Mouse (Mus musculus): ENCODE data around the gene Slc5a11. TPM values are rescaled to one million over a fixed set of nuclear protein-coding genes. Genes with fewer than 3 reads are reported as not detected.

Gene Slc5a11
- polyA plus RNA-seq, 1 experiment, result 0.50 TPM

- TF ChIP-seq POLR2A (IDR thresholded peaks at IDR 0.05; ENCODE audit: extremely low read depth, insufficient read depth, low read length) (no peak), CTCF (IDR thresholded peaks at IDR 0.05; ENCODE audit: extremely low read depth, insufficient read depth, low read length) (no peak)
- Histone ChIP-seq H3K4me3 (ENCODE audit: insufficient read depth, low read length) (no peak overlapping the region), H3K27ac (ENCODE audit: insufficient read depth, low read length) (no peak overlapping the region), H3K4me1 (ENCODE audit: control insufficient read depth, insufficient read depth, low read length) (no peaks in the 10 kb centered on the region)
Measured at GRCm38 (mm10) chr7:123311836-123312235, 97.3 kb downstream of the Slc5a11 start.

GRCm38 (mm10) chr7:123312738-123313137 is 98.2 kb downstream of the Slc5a11 start:
- no peak overlapping the region for H3K4me3 ChIP-seq (ENCODE audit: insufficient read depth, low read length)
- no peaks in the 10 kb centered on the region for H3K4me1 ChIP-seq (ENCODE audit: control insufficient read depth, insufficient read depth, low read length)
- H3K27ac ChIP-seq (ENCODE audit: insufficient read depth, low read length), result no peak overlapping the region
- TF ChIP-seq CTCF (IDR thresholded peaks at IDR 0.05; ENCODE audit: extremely low read depth, insufficient read depth, low read length) (no peak), POLR2A (IDR thresholded peaks at IDR 0.05; ENCODE audit: extremely low read depth, insufficient read depth, low read length) (no peak)

- Histone ChIP-seq H3K27ac (ENCODE audit: insufficient read depth, low read length) (no peak overlapping the region), H3K4me1 (ENCODE audit: control insufficient read depth, insufficient read depth, low read length) (peaks cover 9% of the 10 kb centered on the region), H3K4me3 (ENCODE audit: insufficient read depth, low read length) (no peak overlapping the region)
- TF ChIP-seq CTCF (IDR thresholded peaks at IDR 0.05; ENCODE audit: extremely low read depth, insufficient read depth, low read length), result no peak
- no peak for TF ChIP-seq POLR2A (IDR thresholded peaks at IDR 0.05; ENCODE audit: extremely low read depth, insufficient read depth, low read length)
Measured at GRCm38 (mm10) chr7:123322452-123323121, 108.0 kb downstream of the Slc5a11 start.

Other genes with a start within 250 kb of the Slc5a11 start
- 51.5 and 51.7 TPM in 2 replicates for gene Rbbp6, start 249.1 kb upstream of the Slc5a11 start, polyA plus RNA-seq (2012; rRNA removed)
- gene Tnrc6a, start 90.9 kb upstream of the Slc5a11 start, polyA plus RNA-seq (2012; rRNA removed), result 55.6 and 56.1 TPM in 2 replicates
- gene Lcmt1, start 155.0 kb downstream of the Slc5a11 start, polyA plus RNA-seq (2012; rRNA removed), result 92.4 and 97.5 TPM in 2 replicates
- 17.2 and 20.1 TPM in 2 replicates for gene Arhgap17, start 155.1 kb downstream of the Slc5a11 start, polyA plus RNA-seq (2012; rRNA removed)
- gene Aqp8, start 247.5 kb downstream of the Slc5a11 start, polyA plus RNA-seq (2012; rRNA removed), result not detected in 2 replicates

All from cortical plate, adult 2 months (tissue).